Mouse (Mus musculus): ENCODE data around the gene Ap5s1.

GRCm38 (mm10) chr2:131220030-131220429, 13.2 kb downstream of the Ap5s1 start:
- TF ChIP-seq CTCF (IDR thresholded peaks at IDR 0.05; ENCODE audit: low read depth) = no peak
- no peak for TF ChIP-seq EP300 (IDR thresholded peaks at IDR 0.05; ENCODE audit: low read depth)

Data from liver, postnatal 0 days (tissue).